Mouse (Mus musculus) embryonic fibroblast, embryonic 13.5 days (primary cell): Measurements from ENCODE around the gene Olfr1369-ps1.

ENCODE experiments used
- CTCF ChIP-seq: IDR thresholded peaks from 2 replicates; pipeline ENCODE4 v1.5.1; 2011; ENCODE audit warnings: mild to moderate bottlenecking, control low read depth, low read length, moderate library complexity, borderline replicate concordance; ENCODE audit not compliant: insufficient read depth
- POLR2A ChIP-seq: IDR thresholded peaks from 2 replicates; pipeline ENCODE4 v1.6.1; 2011; ENCODE audit warnings: low read depth, mild to moderate bottlenecking, control low read depth, low read length, moderate library complexity

DNA sequence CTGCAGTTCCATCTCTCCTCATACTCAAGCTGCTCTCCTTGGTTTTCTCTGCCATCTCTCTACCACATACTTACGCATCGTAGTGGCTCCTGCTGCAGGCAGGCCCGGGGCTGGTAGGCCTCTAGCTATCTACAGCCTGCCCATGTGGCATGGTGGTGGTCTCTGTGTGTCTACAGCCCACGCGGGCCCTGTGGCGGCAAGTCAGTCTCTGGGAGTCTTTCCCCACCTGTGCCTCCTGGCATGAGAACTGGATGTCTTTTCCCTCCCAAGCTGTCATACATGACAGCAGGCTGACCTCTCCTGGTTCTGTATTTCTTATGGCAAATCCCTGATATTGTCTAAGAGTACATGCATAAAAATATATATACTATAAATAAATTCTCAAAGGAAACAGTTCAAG, 842 bp upstream of the Olfr1369-ps1 start:
- TF ChIP-seq CTCF (no peak), POLR2A (no peak)
